Mouse (Mus musculus) ovary, adult 18-20 months (tissue): ENCODE measurements around the gene Ehbp1.
A peak's percentile ranks its signal among the peaks of the same experiment; 100 is the strongest.

Experiments used
- DNase-seq: peaks from one replicate; pipeline ENCODE4 v3.0.0; 2022; ENCODE audit warnings: low spot score, mixed read lengths

The Ehbp1 gene

GRCm38 (mm10) chr11:22055908-22056307, 286.2 kb downstream of the Ehbp1 start:
- DNase-seq = no peak

- DNase-seq = no peak
These were observed 288.9 kb downstream of the Ehbp1 start for GRCm38 (mm10) chr11:22053034-22053668.

GRCm38 (mm10) chr11:22050864-22051263, 291.2 kb downstream of the Ehbp1 start:
- no peak for DNase-seq

DNA sequence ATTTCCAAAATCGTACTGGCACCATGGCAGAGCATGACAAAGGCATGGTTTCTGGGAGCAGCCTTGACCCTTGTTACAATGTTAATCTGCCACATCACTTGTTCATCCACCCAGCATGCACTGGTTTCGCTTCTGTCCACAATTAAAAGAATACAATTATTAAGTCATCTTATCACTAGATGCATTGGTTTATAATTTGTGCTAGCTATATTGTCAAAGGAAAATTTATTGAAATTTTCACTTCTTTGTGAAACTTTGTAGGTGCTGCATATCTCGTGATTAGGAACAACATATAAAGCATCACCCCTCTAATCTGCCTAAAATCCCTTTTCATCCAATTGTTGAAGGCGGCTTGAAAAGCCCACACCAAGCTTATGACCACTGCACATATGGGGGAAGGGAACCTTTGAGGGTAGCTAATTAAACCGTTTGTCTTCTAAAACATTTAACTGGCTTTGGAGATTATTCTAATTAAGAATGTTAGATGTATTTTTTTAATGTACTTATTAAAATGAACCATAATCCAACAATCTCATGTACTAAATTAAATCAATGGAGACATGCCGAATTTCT, 302.2 kb downstream of the Ehbp1 start:
- DNase-seq = no peak

GRCm38 (mm10) chr11:22034564-22035105, 307.5 kb downstream of the Ehbp1 start:
- DNase-seq = no peak

- DNase-seq = no peak
These were observed 308.5 kb downstream of the Ehbp1 start for GRCm38 (mm10) chr11:22033582-22033981.

GRCm38 (mm10) chr11:22020602-22021001, 321.5 kb downstream of the Ehbp1 start:
- no peak for DNase-seq

DNA sequence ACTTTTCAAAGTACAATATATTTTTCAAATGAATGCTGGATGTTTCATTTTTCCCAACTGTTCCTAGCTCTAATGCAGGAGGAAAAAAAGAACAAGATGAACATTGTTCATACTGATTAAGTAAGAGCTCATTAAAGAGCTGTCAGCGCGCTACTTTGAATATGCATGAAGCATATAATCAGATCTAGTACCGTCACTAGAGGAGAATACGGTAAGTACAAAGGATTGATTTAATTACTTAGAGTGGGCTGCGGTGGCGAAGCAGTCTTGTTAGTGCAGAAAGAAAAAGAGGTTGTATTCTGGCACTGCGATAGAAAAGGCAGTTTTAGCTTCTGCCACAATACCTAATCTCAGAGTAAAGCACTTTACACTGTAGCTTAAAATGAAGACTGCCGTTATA, 324.6 kb downstream of the Ehbp1 start:
- no peak for DNase-seq

- DNase-seq = no peak
These were observed 325.8 kb downstream of the Ehbp1 start for GRCm38 (mm10) chr11:22016341-22016740.

GRCm38 (mm10) chr11:22008817-22009216, 333.3 kb downstream of the Ehbp1 start:
- DNase-seq = no peak

DNA sequence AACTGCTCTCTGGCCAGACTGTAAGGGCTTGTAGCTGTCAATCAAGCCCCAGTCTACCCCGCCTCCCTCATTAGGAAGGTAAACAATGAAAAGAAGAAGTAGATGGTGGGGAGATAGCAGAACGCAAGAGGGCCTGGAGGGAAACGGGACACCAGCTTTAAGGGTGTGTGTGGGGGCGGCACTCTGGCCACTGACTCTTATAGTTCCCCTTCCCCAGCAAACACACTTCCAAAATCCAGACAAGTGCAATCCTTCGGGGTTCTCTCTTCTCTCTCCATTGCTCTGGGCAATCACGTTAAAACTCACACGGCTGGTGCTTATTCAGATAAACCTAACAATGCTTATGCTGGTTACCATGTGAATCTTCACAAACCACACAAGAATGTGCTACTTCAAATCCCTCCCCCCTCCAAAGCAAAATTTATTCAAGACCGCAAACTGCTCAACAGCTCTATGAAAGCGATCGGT, 333.9 kb downstream of the Ehbp1 start:
- no peak for DNase-seq

- DNase-seq = no peak
These were observed 334.3 kb downstream of the Ehbp1 start for GRCm38 (mm10) chr11:22007781-22008110.

- no peak for DNase-seq
These were observed 334.9 kb downstream of the Ehbp1 start for GRCm38 (mm10) chr11:22007088-22007780.

GRCm38 (mm10) chr11:22006471-22007087, 335.5 kb downstream of the Ehbp1 start:
- DNase-seq = no peak

GRCm38 (mm10) chr11:22005281-22005870, 336.7 kb downstream of the Ehbp1 start:
- no peak for DNase-seq

- no peak for DNase-seq
These were observed 337.7 kb downstream of the Ehbp1 start for GRCm38 (mm10) chr11:22004331-22004841.

DNA sequence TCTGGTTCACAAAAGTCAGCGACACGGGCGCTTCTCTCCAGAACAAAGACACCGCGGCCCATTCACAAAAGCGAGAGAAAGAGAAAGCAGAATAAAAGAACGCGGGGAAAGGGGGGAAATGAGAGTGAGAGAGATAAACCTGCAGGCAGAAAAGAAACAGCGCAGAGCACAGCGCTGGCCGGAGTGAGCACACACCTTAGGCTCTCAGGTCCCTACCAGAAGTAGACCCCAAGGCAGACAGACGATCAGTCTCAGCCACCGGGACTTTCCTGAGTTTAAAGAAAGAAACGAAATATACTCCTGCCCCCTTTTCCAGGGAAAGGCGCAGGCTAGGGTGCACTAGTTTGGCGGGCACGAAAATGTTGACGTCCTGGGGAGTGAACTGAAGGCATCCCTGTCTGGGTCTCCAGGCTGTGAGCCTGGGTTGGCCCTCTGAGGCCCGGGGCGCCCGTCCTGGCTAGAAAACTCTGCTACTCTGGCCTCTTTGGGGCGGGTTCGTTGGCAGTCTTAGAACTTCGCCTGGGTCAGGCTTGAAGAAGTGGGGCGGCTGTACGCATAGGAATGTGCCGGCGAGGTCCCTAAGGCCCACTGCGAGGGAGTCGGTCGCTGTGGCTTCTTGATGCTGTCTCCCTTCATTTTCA, 338.6 kb downstream of the Ehbp1 start:
- DNase-seq = no peak

DNA sequence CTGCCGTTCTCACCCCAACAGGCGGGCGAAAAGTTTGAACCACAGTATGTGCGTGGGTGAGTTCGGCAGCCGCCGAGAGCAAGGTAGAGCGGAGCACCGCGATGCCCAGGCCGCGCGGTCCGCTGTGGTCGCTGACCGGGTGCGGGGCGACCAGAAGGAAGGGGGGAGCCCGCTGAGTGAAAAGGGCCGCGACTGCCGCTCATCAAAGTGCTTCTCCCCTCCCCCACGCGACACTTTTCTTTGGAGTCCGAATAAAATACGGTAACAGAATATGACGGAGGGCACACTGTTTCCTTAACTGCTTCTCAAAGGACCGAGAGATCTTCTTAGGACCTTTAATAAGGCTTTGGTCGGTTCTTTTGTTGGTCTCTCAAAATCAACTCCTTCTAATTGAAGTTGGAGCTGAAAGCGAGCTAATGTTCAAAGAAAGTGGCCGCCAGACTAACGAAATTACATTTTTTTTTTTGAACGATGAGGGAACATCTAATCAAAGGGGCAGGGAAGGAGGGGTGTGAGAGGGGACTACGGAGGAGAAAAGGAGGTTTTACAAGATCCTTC, 339.2 kb downstream of the Ehbp1 start, which contains the start of gene Otx1:
Gene Otx1 (minus strand): TSS at position 115 of the 558 bp plus-strand sequence.
- DNase-seq = no peak

GRCm38 (mm10) chr11:22002062-22002782, 339.9 kb downstream of the Ehbp1 start:
- no peak for DNase-seq

- peak; percentile 8 for DNase-seq
These were observed 340.6 kb downstream of the Ehbp1 start for GRCm38 (mm10) chr11:22001321-22002061.
